Mouse (Mus musculus) ES-Bruce4 (cell line): ENCODE measurements around the gene Rufy4.

Source experiments
- CTCF ChIP-seq: IDR thresholded peaks from one replicate; pipeline ENCODE4 v1.8.1; 2011; ENCODE audit warnings: low read depth, low read length
- EP300 ChIP-seq: IDR thresholded peaks from 2 replicates; pipeline ENCODE4 v1.6.1; 2011; ENCODE audit warnings: low read depth, low read length; ENCODE audit not compliant: insufficient read depth
- POLR2A ChIP-seq: IDR thresholded peaks from one replicate; pipeline ENCODE4 v1.8.1; 2011; ENCODE audit warnings: low read length; ENCODE audit not compliant: insufficient read depth

- TF ChIP-seq POLR2A, result no peak
- no peak for TF ChIP-seq EP300
- no peak for TF ChIP-seq CTCF
Observed at GRCm38 (mm10) chr1:74179624-74180408, 54.5 kb downstream of the Rufy4 start.
